Mouse (Mus musculus): ENCODE measurements around the gene Tcaim. TPM values are rescaled to one million over a fixed set of nuclear protein-coding genes. Genes with fewer than 3 reads are reported as not detected.

The Tcaim gene
- polyA plus RNA-seq, 1 experiment: 9.9 TPM

DNA sequence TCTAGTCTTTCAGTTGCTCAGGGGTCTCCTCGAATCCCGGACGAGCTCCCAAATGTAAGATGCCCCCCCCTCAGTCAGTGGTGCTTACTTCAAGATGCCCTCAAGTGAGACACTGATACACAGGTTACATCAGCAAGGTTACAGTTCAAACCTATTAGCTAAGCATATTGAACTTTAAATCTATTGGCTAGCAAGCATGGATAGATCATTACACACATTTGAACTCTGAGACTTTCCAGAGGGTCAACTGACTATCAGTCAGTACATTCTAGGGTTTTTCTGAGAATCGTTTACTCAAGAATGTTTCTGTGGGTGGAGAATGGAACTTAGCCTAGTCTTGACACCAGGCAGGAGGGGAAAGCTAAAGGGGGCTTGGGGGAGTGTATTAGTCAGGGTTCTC is 67.3 kb downstream of the Tcaim start:
- Histone ChIP-seq H3K27ac (ENCODE audit: insufficient read depth, low read length) (no peak overlapping the region), H3K4me1 (ENCODE audit: control insufficient read depth, insufficient read depth, low read length) (no peaks in the 10 kb centered on the region), H3K4me3 (ENCODE audit: insufficient read depth, low read length) (no peak overlapping the region)
- no peak for TF ChIP-seq POLR2A (IDR thresholded peaks at IDR 0.05; ENCODE audit: low read depth, low read length)
- no peak for TF ChIP-seq CTCF (IDR thresholded peaks at IDR 0.05; ENCODE audit: borderline replicate concordance, insufficient read depth, low read length)

DNA sequence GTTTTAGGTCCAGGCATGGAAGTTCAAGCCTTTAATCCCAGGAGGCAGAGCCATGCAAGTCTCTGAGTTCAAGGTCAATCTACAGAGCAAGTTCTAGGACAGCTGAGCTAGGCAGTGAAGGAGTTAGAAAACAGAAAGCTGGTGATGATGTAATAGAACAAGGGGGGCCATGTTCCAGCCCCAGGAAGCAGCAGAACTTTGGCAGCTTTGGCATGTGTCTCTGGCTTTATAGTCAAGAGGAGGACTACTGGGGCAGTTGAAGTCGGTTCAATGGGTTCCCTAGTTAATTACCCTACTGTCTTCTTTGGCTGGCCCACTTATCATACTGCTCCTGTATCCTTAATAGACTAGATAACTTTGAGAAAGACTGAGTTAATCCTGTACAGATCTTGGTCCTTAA is 69.3 kb downstream of the Tcaim start:
- TF ChIP-seq POLR2A (IDR thresholded peaks at IDR 0.05; ENCODE audit: low read depth, low read length) (no peak), CTCF (IDR thresholded peaks at IDR 0.05; ENCODE audit: borderline replicate concordance, insufficient read depth, low read length) (no peak)
- Histone ChIP-seq H3K27ac (ENCODE audit: insufficient read depth, low read length) (no peak overlapping the region), H3K4me3 (ENCODE audit: insufficient read depth, low read length) (no peak overlapping the region), H3K4me1 (ENCODE audit: control insufficient read depth, insufficient read depth, low read length) (no peaks in the 10 kb centered on the region)

DNA sequence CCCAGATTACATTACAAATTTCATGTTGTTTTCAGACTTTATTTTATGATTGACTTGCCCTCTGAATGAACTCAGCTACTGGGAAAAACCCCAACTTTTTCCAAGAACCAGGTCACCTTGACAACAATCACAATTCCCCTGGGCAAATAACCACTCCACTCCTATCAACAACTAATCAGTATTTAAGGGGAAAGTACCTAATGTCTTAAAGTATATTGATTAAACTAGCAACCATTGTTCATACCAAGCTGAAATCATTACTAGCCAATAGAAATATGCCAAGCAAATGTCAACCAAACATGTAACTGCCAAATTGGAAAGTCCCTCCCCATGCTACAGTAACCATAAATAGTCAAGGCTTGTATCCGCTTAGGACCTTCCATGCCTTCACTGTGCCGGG is 69.8 kb downstream of the Tcaim start:
- no peak overlapping the region for H3K27ac ChIP-seq (ENCODE audit: insufficient read depth, low read length)
- H3K4me1 ChIP-seq (ENCODE audit: control insufficient read depth, insufficient read depth, low read length): no peaks in the 10 kb centered on the region
- TF ChIP-seq CTCF (IDR thresholded peaks at IDR 0.05; ENCODE audit: borderline replicate concordance, insufficient read depth, low read length) (no peak), POLR2A (IDR thresholded peaks at IDR 0.05; ENCODE audit: low read depth, low read length) (no peak)

GRCm38 (mm10) chr9:122885385-122885784 is 80.0 kb downstream of the Tcaim start, which contains the start of gene Zkscan7:
Gene Zkscan7 (plus strand): TSS chr9:122885685.
- Histone ChIP-seq H3K27ac (ENCODE audit: insufficient read depth, low read length) (no peak within 1 kb of the TSS), H3K4me1 (ENCODE audit: control insufficient read depth, insufficient read depth, low read length) (0 out of 2 replicates have a peak, but pooled peaks cover 3% of the 10 kb centered on the region), H3K4me3 (ENCODE audit: insufficient read depth, low read length) (peak within 1 kb of the TSS; percentile 94)
- TF ChIP-seq POLR2A (IDR thresholded peaks at IDR 0.05; ENCODE audit: low read depth, low read length) (no peak), CTCF (IDR thresholded peaks at IDR 0.05; ENCODE audit: borderline replicate concordance, insufficient read depth, low read length) (no peak)

More for the DNA sequence above, 69.8 kb downstream of the Tcaim start:
- no peak overlapping the region for H3K4me3 ChIP-seq (ENCODE audit: insufficient read depth, low read length)

Other genes with a start within 250 kb of the Tcaim start
- not detected in 2 replicates for gene Topaz1, start 58.2 kb upstream of the Tcaim start, polyA plus RNA-seq (2011; ENCODE audit: insufficient read length, low read depth, missing spikeins)
- gene Gm35549, start 38.5 kb downstream of the Tcaim start, polyA plus RNA-seq (2011; ENCODE audit: insufficient read length, low read depth, missing spikeins): not detected in 2 replicates
- 74.3 and 83.7 TPM in 2 replicates for gene Zfp445, start 60.5 kb downstream of the Tcaim start, polyA plus RNA-seq (2011; ENCODE audit: insufficient read length, low read depth, missing spikeins)
- gene Zkscan7, start 80.1 kb downstream of the Tcaim start, polyA plus RNA-seq (2011; ENCODE audit: insufficient read length, low read depth, missing spikeins): 4.8 and 4.9 TPM in 2 replicates
- gene Zfp105, start 117.5 kb downstream of the Tcaim start, polyA plus RNA-seq (2011; ENCODE audit: insufficient read length, low read depth, missing spikeins): 7.8 and 10.5 TPM in 2 replicates
- 25.7 and 34.2 TPM in 2 replicates for gene 1110059G10Rik, start 145.5 kb downstream of the Tcaim start, polyA plus RNA-seq (2011; ENCODE audit: insufficient read length, low read depth, missing spikeins)
- 32.2 and 59.5 TPM in 2 replicates for gene Kif15, start 145.5 kb downstream of the Tcaim start, polyA plus RNA-seq (2011; ENCODE audit: insufficient read length, low read depth, missing spikeins)
- 4.1 and 4.4 TPM in 2 replicates for gene Tmem42, start 215.8 kb downstream of the Tcaim start, polyA plus RNA-seq (2011; ENCODE audit: insufficient read length, low read depth, missing spikeins)
- gene Tgm4, start 229.2 kb downstream of the Tcaim start, polyA plus RNA-seq (2011; ENCODE audit: insufficient read length, low read depth, missing spikeins): not detected in 2 replicates